Mouse (Mus musculus): ENCODE results near the gene Nexn. TPM values are rescaled to one million over a fixed set of nuclear protein-coding genes. Genes with fewer than 3 reads are reported as not detected.
"Not testable (repeated sequence)": the region's sequence is repeated elsewhere in the genome, so short reads cannot be mapped to it uniquely, and the experiment has no call there.

Gene Nexn
- 1 to 10 TPM; 1.3 to 1.7 TPM for total RNA-seq (2021)
- long read RNA-seq, result 0 reads

GRCm38 (mm10) chr3:152266036-152266421 is at the start of gene Nexn:
TSS of gene Nexn (minus strand) at chr3:152266350.
- no peak for DNase-seq (ENCODE audit: low spot score in 2 of 2)

- peak; percentile 29 to 78 for DNase-seq (ENCODE audit: low spot score in 2 of 2)
Observed at GRCm38 (mm10) chr3:152315613-152316012, 49.5 kb upstream of the Nexn start.

GRCm38 (mm10) chr3:152314666-152315065 is 48.5 kb upstream of the Nexn start:
- not testable (repeated sequence) for DNase-seq (ENCODE audit: low spot score in 2 of 2)

GRCm38 (mm10) chr3:152309250-152309645 is 43.1 kb upstream of the Nexn start:
- no peak for DNase-seq (ENCODE audit: low spot score in 2 of 2)

- no peak for DNase-seq (ENCODE audit: low spot score in 2 of 2)
Observed at GRCm38 (mm10) chr3:152308485-152309249, 42.5 kb upstream of the Nexn start.

- no peak for DNase-seq (ENCODE audit: low spot score in 2 of 2)
Observed at GRCm38 (mm10) chr3:152305971-152306370, 39.8 kb upstream of the Nexn start.

DNA sequence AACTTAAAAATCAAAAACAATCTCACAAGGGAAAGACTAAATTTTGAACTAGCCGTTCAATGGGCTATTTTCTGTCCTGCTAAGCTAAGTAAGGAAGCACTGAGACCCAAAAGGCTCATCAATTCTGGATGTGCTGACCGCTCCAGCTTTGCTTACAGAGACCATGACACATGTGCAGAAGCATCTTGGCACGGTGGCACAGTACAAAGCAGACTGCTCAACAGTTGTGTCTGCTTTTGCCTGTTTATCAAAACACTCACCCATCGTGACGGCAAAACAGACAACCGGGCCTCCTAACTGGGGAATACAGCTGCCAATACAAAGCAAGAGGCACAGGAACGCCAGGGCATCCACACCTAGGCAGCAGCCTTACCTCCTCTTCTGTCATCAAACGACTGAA is 38.9 kb upstream of the Nexn start:
- DNase-seq (ENCODE audit: low spot score in 2 of 2), result no peak

GRCm38 (mm10) chr3:152304093-152304815 is 38.1 kb upstream of the Nexn start:
- DNase-seq (ENCODE audit: low spot score in 2 of 2), result no peak

- no peak for DNase-seq (ENCODE audit: low spot score in 2 of 2)
Observed at GRCm38 (mm10) chr3:152302991-152303390, 36.8 kb upstream of the Nexn start.

- DNase-seq (ENCODE audit: low spot score in 2 of 2), result no peak
Observed at GRCm38 (mm10) chr3:152300376-152301337, 34.5 kb upstream of the Nexn start.

- no peak for DNase-seq (ENCODE audit: low spot score in 2 of 2)
Observed at GRCm38 (mm10) chr3:152295896-152296295, 29.7 kb upstream of the Nexn start.

GRCm38 (mm10) chr3:152294400-152294799 is 28.2 kb upstream of the Nexn start:
- DNase-seq (ENCODE audit: low spot score in 2 of 2), result no peak

DNA sequence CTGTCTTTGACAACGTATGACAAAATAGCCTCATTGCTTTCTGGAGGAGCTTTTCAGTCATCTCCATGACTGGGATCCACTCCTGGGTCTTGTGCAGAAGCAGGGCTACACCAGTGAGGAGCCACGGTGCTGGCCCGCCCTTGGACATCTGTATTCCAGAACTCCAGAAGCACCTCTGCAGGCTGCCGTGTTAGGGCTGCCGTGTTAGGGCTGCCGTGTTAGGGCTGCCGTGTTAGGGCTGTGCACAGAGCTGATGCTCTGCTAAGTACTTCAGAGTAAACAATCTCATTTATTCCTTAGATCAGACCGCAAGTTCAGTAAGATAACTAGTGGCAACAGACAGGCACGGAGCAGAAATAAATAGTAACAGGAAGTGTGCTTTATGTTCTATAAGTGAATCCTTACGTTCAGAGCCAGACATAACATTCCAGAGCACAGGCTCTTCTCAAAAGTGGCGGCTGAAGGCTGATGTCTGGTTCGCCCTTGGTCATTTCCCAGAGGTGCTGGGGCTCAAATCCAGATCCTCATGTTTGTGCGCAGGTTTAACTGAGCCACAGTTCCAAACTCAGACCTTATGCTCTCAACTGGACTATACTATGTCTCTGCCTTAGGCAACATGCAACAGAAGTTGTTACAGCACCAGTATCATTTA is 27.5 kb upstream of the Nexn start:
- DNase-seq (ENCODE audit: low spot score in 2 of 2), result no peak

DNA sequence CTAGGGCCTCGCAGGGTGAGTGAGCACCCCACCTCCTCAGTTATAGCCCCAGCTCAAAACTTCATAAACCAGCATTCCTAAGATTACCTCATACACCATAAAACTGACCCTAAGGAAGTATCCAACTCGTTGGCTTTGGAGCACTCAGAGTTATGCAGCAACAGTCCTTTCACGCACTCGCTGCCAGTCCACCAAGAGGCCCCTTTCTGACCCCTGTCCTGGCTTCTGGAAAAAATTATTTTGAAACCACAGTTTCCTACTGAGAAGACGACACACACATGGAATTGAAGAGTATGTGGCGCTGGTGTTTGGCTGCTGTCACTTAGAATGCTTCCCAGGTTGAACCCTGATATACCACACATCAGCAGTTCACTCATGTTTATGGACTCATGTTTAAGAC is 25.7 kb upstream of the Nexn start:
- DNase-seq (ENCODE audit: low spot score in 2 of 2), result no peak

DNA sequence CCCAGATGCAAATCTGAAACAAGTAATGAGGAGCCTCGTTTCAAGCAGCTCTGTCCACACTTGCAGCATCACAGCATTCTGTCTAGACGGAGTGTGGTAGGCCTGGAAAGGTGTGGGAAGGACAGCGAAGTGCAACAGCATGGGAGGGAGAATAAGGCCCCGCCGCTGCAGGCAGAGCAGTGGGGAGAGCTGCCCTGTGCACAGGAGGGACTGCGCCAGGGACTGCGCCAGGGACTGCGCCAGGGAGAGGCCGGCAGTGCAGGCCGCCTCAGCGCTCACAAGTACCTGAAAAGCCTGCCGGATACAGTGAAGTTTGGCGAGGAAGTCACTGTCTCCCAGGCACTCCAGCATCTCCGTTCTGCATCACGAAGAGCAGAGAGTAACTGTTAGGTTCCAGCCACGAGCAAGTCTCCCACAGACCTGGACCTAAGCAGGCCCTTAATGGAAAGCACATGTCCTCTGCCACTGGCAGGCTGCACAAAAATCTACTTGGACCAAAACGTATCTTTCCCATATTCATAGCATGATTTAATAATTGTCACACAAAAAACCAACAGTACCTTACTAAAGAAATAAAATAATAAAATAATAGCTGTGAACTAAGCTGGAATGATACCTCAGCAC is 24.1 kb upstream of the Nexn start:
- no peak for DNase-seq (ENCODE audit: low spot score in 2 of 2)

- DNase-seq (ENCODE audit: low spot score in 2 of 2), result no peak
Observed at GRCm38 (mm10) chr3:152288740-152289139, 22.6 kb upstream of the Nexn start.

GRCm38 (mm10) chr3:152288276-152288675 is 22.1 kb upstream of the Nexn start:
- no peak for DNase-seq (ENCODE audit: low spot score in 2 of 2)

- DNase-seq (ENCODE audit: low spot score in 2 of 2), result no peak
Observed at GRCm38 (mm10) chr3:152287810-152288209, 21.7 kb upstream of the Nexn start.

DNA sequence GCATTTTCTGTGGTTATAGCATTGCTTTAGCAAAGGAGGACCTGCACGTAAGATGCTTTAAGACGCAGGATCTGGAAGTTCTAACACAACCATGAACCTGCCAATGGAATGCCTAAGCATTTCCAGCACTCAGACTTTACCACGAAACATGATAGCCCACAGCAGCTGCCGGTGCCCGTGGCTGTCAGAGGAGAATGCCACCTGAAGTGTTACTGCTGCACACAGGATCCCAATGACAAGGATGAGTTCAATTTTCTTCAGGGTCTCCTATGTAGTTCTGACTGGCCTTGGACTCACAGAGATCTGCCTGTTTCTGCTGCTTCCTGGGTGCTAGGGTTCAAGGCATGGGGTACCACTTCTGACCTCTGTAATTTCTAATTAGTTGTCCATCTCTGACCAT is 18.6 kb upstream of the Nexn start:
- no peak for DNase-seq (ENCODE audit: low spot score in 2 of 2)

GRCm38 (mm10) chr3:152284306-152284705 is 18.2 kb upstream of the Nexn start:
- DNase-seq (ENCODE audit: low spot score in 2 of 2), result no peak

DNA sequence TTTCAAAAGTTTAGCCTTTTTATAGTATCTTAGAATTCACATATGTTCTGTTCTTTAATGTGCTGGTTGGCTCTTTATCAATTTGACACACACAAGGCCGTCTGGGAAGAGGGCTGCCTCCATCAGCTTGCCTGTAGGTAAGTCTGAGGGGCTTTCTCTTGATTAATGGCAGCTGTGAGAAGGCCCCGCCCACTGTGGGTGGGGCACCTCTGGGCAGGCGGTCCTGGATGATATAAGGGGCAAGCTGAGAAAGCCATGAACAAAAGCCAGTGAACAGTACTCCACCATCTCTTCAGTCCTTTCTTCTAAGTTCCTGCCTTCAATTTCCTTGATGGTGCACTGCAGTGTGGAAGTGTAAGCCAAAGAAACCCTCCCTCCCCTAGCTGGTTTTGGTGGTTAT is 16.0 kb upstream of the Nexn start:
- DNase-seq (ENCODE audit: low spot score in 2 of 2), result no peak
